Mouse (Mus musculus) liver, embryonic 14.5 days (tissue): ENCODE measurements at regions not wholly inside any gene's neighbourhood (a gene's known extent, or its start where the extent isn't known, plus 50 kb on each side); places are given as distances from the start of the nearest gene placed in this dataset.

ENCODE experiments used
- ATAC-seq: fragments of 200-750 bp; cut with Nextera tagmentation; 2 replicates; pipeline ENCODE4 v1.8.0; 2017; ENCODE audit warnings: moderate number of reproducible peaks, mild to moderate bottlenecking, moderate library complexity; ENCODE audit not compliant: insufficient read depth
- DNase-seq, 3 experiments: peaks; one replicate each; pipeline ENCODE4 v3.0.0-alpha.2; 2012 to 2013; ENCODE audit warnings: low read depth in 3 of 3, low spot score in 3 of 3
- H3K27ac ChIP-seq: fragments of 300-500 bp; sonication (generic); 2 replicates; pipeline ENCODE4 v1.5.1; 2014; ENCODE audit warnings: moderate library complexity, mild to moderate bottlenecking, control low read depth, inconsistent platforms
- H3K27me3 ChIP-seq: fragments of 300-500 bp; sonication (generic); 2 replicates; pipeline ENCODE4 v1.6.1; 2014; ENCODE audit warnings: mild to moderate bottlenecking, low read length, moderate library complexity; ENCODE audit not compliant: control insufficient read depth, insufficient read depth
- H3K36me3 ChIP-seq: fragments of 300-500 bp; sonication (generic); replicated peaks from 2 replicates; pipeline ENCODE4 v1.6.1; 2014; ENCODE audit warnings: low read depth; ENCODE audit not compliant: control insufficient read depth, insufficient read depth
- H3K4me1 ChIP-seq, 2 experiments: fragments of 200-500 bp in 1 of 2; fragments of 300-500 bp in 1 of 2; sonication (generic) in 1 of 2; replicated peaks; 2 replicates each; pipeline ENCODE4 v1.6.1; 2012 to 2014; ENCODE audit warnings: antibody characterized with exemption in 1 of 2, inconsistent platforms in 1 of 2, low read length in 1 of 2; ENCODE audit not compliant: control insufficient read depth in 2 of 2, insufficient read depth in 2 of 2
- H3K4me2 ChIP-seq: fragments of 300-500 bp; sonication (generic); 2 replicates; pipeline ENCODE4 v1.6.1; 2014; ENCODE audit warnings: low read depth, mild to moderate bottlenecking, control low read depth, moderate library complexity
- H3K4me3 ChIP-seq, 2 experiments: fragments of 200-500 bp in 1 of 2; fragments of 300-500 bp in 1 of 2; sonication (generic) in 1 of 2; 2 replicates each; pipeline ENCODE4 v1.5.1; 2012 to 2014; ENCODE audit warnings: low read depth in 2 of 2, low read length in 2 of 2, mild to moderate bottlenecking in 2 of 2, control low read depth in 1 of 2, inconsistent platforms in 1 of 2, moderate library complexity in 1 of 2; ENCODE audit not compliant: insufficient read depth in 1 of 2
- H3K9ac ChIP-seq: fragments of 300-500 bp; sonication (generic); replicated peaks from 2 replicates; pipeline ENCODE4 v1.6.1; 2014; ENCODE audit warnings: mild to moderate bottlenecking, control low read depth, moderate library complexity
- H3K9me3 ChIP-seq: fragments of 300-500 bp; sonication (generic); 2 replicates; pipeline ENCODE4 v1.6.1; 2016; ENCODE audit warnings: low read length, mixed read lengths; ENCODE audit not compliant: control insufficient read depth
- CTCF ChIP-seq: IDR thresholded peaks from 2 replicates; pipeline ENCODE4 v1.5.1; 2016; ENCODE audit warnings: antibody characterized with exemption, low read depth, control low read depth
- EP300 ChIP-seq: IDR thresholded peaks from 2 replicates; pipeline ENCODE4 v1.6.1; 2016; ENCODE audit warnings: antibody characterized with exemption, low read depth
- whole genome bisulfite sequencing: fragments of 180-500 bp; shearing (Covaris S2); extraction: QIAGEN DNeasy Blood & Tissue Kit; methylation state at CpG from one replicate; pipeline ENCODE4 v1.1.7; 2014; ENCODE audit not compliant: insufficient replicate concordance; 5-methylcytosine and 5-hydroxymethylcytosine counted together

GRCm38 (mm10) chr2:116605869-116606268 lies 272.6 kb upstream of the Tmco5 start:
- Histone ChIP-seq H3K27ac (no peak overlapping the region), H3K27me3 (no peaks in the 10 kb centered on the region), H3K4me2 (no peak overlapping the region), H3K9me3 (no peaks in the 10 kb centered on the region), H3K36me3 (no peaks in the 10 kb centered on the region), H3K9ac (no peak overlapping the region), H3K4me1 (no peaks in the 10 kb centered on the region), H3K4me3 (no peak overlapping the region)
- TF ChIP-seq EP300 (no peak), CTCF (no peak)
- 74% methylated on average over 5 of the region's 5 CpGs for WGBS
- ATAC-seq (no peak), DNase-seq (no peak)

GRCm38 (mm10) chr2:116639935-116640334 lies 238.6 kb upstream of the Tmco5 start:
- no peak for TF ChIP-seq CTCF
- no peak for TF ChIP-seq EP300
- Histone ChIP-seq H3K4me3 (no peak overlapping the region), H3K36me3 (no peaks in the 10 kb centered on the region), H3K27me3 (no peaks in the 10 kb centered on the region), H3K4me2 (no peak overlapping the region), H3K4me1 (no peaks in the 10 kb centered on the region), H3K9ac (no peak overlapping the region), H3K9me3 (no peaks in the 10 kb centered on the region), H3K27ac (no peak overlapping the region)
- no peak for ATAC-seq
- 60% methylated on average over 5 of the region's 5 CpGs for WGBS
- DNase-seq, result no peak

DNA sequence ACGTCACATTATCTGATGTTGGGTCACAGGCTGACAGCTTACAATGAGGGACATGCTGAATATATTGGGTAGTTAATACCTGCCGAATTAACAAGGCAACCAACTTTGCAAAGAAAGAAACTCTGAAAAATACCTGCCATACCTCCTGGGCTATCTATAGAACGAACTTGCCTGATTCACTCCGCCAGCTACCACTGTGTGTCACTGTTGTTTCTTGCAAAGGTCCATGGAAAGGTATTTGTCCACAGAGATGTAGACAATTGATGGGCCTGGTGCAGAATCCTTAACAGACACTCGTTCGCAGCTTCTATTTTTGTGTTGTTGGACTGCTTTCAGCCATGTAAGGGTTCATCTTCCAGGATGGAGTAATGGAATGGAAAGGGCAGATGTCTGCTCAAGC lies 226.4 kb upstream of the Tmco5 start:
- Histone ChIP-seq H3K27ac (no peak overlapping the region), H3K36me3 (no peaks in the 10 kb centered on the region), H3K4me1 (no peaks in the 10 kb centered on the region), H3K9me3 (no peaks in the 10 kb centered on the region), H3K27me3 (no peaks in the 10 kb centered on the region), H3K4me2 (no peak overlapping the region), H3K9ac (no peak overlapping the region), H3K4me3 (no peak overlapping the region)
- DNase-seq (no peak), ATAC-seq (no peak)
- no peak for TF ChIP-seq CTCF
- TF ChIP-seq EP300, result no peak
- 58% methylated on average over 6 of the region's 6 CpGs for WGBS

DNA sequence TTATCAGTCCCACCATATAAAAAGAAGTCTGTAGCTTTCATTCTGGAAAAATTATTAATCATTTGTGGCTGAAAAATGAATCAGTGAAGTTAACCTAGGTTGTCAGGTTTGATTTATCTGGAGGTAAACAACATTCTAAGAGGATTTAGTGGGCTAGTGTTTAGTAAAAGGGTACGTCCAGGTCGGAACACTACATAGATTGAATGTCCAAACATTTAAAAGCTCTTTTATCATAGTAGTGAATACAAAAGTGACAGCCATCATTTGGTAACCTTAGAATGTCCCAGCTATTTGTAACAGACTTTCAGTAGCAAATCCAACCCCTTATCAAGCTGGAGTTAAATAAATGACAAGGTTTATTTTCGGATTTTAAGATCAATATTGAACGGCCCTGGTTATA lies 192.7 kb upstream of the Tmco5 start:
- Histone ChIP-seq H3K9me3 (no peaks in the 10 kb centered on the region), H3K4me1 (no peaks in the 10 kb centered on the region), H3K36me3 (no peaks in the 10 kb centered on the region), H3K4me2 (no peak overlapping the region), H3K4me3 (no peak overlapping the region), H3K9ac (no peak overlapping the region), H3K27ac (no peak overlapping the region), H3K27me3 (no peaks in the 10 kb centered on the region)
- TF ChIP-seq CTCF, result no peak
- no peak for TF ChIP-seq EP300
- WGBS, result 58% methylated on average over 4 of the region's 4 CpGs
- no peak for DNase-seq
- no peak for ATAC-seq

DNA sequence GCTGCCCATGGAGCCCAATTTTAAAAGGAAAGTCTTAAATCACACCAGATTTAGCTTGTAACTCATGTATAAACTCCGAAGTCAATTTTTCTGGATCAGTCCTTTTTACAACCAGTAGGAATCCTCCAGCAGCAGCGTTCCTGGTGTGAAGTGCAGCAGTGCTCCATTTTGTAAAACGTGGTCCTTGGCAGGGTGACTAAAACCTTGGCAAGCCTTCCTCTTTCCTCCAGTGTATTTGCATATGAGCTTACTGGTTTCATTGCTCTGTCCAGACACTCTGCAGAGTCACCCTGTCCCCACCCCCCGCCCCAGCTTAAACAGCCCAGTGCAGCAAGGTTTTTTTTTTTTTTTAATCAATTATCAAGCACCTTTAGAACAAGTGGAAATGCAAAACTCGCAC lies 180.9 kb upstream of the Tmco5 start:
- no peaks in the 10 kb centered on the region for H3K27me3 ChIP-seq
- H3K4me2 ChIP-seq, result no peak overlapping the region
- WGBS, result 40% methylated on average over 5 of the region's 5 CpGs
- no peaks in the 10 kb centered on the region for H3K36me3 ChIP-seq
- ATAC-seq (no peak), DNase-seq (no peak)
- no peaks in the 10 kb centered on the region for H3K9me3 ChIP-seq
- no peak overlapping the region for H3K27ac ChIP-seq
- H3K9ac ChIP-seq, result no peak overlapping the region
- H3K4me3 ChIP-seq, result no peak overlapping the region
- H3K4me1 ChIP-seq, result no peaks in the 10 kb centered on the region
- no peak for TF ChIP-seq CTCF
- no peak for TF ChIP-seq EP300

DNA sequence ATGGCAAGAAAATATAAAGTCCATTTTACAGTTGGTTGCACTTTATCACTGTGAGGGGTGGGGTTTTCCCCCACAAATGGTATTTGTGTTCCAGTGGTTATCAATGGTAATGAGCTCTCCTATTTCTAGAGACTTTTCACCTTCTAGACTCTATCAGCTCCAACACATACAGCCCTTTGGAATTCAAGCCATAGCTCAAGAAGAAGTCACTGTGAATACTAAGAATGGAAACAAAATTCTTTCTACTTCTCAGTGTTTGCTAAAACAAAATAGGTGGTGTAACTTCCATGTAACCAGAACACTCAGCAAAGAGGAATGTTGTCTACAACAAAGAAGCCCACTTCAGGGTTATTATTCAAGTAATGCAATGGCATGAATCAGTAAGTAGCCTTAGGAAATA lies 173.8 kb upstream of the Tmco5 start:
- no peaks in the 10 kb centered on the region for H3K4me1 ChIP-seq
- no peak overlapping the region for H3K9ac ChIP-seq
- TF ChIP-seq EP300, result no peak
- TF ChIP-seq CTCF, result no peak
- H3K4me2 ChIP-seq, result no peak overlapping the region
- no peak for DNase-seq
- H3K27me3 ChIP-seq, result no peaks in the 10 kb centered on the region
- H3K27ac ChIP-seq, result no peak overlapping the region
- H3K4me3 ChIP-seq, result no peak overlapping the region
- no peak for ATAC-seq
- no peaks in the 10 kb centered on the region for H3K36me3 ChIP-seq
- H3K9me3 ChIP-seq, result no peaks in the 10 kb centered on the region
